Mouse (Mus musculus): ENCODE results near the gene Tgm4.

Gene Tgm4

DNA sequence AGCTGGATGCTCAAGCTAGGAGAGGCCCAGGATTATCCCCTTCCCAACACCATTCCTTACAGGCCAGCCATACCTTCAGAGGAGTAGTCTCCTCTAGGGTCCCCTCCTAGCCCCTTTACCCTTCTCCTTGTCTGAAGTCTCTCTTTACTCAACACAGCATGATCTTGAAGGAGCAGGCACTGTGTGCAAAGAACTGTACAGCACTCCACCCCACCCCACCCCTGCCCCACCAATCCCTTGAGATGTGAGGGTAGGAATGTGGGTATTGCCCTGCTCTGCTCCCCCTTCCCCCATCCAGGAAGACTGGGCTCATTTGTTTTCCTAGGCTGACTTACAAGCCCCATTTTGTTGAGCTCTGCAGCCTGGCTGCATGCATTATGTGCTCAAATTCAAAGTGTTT is 69.8 kb downstream of the Tgm4 start:
- no peak for DNase-seq (ENCODE audit: low read depth, low spot score)

DNA sequence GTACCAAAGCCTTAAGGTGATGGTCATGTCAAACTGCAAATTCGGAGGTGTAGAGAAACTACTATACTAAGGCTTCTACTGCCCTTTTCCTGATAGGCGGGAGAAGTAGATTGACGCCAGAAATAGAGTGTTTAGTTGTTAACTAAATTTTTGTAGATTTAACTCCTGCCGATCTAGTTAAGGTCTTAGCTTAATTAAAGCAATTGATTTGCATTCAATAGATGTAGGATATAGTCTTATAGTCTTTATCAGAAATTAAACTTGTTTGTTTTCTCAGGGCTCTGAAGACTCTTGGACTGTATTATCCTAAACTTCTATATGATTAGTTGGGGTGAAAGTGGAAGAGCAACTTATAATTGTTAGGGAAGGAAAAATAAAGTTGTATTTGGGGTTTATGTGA is 72.7 kb downstream of the Tgm4 start:
- DNase-seq (ENCODE audit: low read depth, low spot score), result no peak

DNA sequence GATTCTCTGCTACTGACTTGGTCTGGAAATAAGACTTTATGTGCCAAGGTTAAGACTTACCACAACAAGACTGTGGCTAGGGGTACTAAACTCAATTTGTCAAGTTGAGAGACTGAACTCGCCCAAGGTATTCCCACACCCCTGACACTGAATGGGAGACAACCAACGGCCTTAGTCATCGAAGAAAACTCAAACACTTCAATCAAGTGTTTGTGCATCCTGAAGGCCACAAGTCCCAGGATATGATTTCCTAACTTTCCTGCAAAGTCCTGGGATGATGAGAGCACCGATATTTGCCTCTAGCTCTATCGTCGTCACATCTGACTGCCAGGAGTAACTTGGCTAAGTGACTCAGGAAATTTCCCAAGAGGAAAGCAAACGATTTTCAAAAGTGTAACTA is 74.7 kb downstream of the Tgm4 start:
- DNase-seq (ENCODE audit: low read depth, low spot score), result no peak

DNA sequence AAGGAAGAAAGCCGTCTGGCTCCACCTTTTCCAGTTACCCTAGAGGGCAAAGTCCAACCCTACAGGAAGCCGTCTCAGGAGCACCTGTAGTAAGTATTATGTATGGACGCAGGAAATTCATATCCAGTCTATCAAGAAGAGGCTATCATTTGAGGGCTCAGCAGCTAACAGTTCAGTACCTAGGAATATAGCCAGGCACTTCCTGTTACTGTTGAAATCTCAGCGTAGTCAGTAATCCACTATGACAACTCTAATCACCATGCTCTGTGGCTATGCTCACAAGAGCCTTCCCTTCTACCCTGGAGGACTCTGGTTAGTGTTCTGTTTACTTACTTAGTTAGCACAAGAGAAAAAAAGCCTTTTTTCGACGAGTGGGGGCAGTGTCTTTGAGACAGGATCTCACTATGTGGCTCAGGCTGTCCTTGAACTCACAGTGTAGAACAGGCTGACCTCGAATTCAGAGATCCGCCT is 77.3 kb downstream of the Tgm4 start:
- DNase-seq (ENCODE audit: low read depth, low spot score), result no peak

DNA sequence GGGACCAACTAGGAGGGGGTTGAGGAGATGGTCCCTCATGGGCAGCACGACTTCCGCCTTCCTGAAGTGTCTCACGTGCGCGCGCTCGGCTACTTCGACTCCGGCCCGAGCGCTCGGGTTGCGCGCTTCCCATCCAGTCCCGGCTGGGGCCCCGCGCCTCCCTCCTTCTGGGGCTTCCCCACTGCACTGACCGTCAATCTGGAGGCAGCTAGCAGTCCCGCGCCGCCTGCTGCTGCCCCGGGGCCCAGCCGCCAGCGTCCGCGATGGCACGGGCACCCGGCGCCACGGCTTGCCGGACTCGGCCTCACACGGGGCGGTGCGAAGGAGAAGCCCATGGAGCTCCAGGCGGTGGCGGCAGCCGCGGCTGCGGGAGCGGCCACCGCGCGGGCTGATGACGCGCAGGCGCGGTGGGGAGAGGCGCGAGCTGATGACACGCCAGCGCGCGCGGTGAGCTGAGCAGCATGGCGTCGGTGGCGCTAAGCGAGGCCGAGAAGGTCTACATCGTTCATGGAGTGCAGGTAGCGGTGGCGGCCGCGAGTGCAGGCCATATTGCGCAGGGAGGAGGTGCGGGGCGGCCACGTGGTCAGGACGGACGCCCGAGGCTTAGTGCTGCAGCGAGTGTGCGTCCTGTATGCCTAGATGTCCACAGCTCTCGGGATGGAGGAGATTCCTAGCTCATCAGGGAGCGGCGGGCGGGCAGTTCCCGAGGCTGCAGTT is 78.4 kb downstream of the Tgm4 start, which contains the start of the genes Zdhhc3 and Exosc7:
TSS of gene Zdhhc3 (minus strand) at position 401 of the 717 bp plus-strand sequence.
TSS of gene Exosc7 (plus strand) at position 411 of the 717 bp plus-strand sequence.
- DNase-seq (ENCODE audit: low read depth, low spot score), result peak; percentile 89

DNA sequence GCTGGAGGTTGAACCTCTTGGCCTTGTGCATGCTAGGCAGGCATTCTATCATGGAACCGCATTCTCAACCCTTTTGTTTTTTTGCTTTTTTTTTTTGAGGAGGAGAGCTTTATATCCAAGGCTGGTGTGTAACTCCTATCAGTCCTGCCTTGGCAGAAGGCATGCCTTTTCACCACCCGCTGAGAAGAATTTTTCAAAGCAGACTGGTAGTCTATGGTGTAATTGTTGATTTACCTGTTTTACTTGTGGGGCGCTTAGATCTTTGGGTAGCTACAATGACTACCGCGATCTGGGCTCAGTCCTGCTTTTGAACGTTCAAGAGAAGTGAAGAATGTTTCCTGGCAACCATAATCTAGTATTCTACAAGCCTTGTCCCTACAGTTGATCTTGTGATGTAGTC is 79.4 kb downstream of the Tgm4 start:
- DNase-seq (ENCODE audit: low read depth, low spot score), result no peak

DNA sequence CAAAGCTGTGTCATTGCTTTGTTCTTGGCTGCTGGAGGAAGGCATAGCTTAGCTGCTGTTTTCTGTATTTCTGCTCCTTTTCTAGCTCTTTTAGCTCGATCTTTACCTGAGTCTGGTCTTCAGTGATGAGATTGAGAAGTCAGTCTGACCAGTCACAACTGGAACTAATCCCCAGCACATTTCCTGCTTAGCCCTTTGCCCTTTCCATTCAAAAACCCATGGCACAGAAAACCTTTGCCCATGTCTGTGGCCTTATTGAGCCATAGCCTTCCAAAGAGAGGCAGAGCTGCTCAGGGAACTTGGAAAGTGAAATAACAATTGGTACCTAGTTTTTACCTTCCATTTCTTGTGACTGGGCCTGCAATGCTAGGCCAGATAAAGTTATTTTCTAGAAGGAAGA is 81.0 kb downstream of the Tgm4 start:
- no peak for DNase-seq (ENCODE audit: low read depth, low spot score)
